Mouse (Mus musculus) embryonic facial prominence, embryonic 13.5 days (tissue): Measurements from ENCODE around the gene Gnat1. TPM values are rescaled to one million over a fixed set of nuclear protein-coding genes. Genes with fewer than 3 reads are reported as not detected.
"Not testable (repeated sequence)": the region's sequence is repeated elsewhere in the genome, so short reads cannot be mapped to it uniquely, and the experiment has no call there.

Experiments used
- ATAC-seq: fragments of 200-750 bp; cut with Nextera tagmentation; 2 replicates; pipeline ENCODE4 v1.8.0; 2017; ENCODE audit warnings: low read depth; ENCODE audit not compliant: insufficient number of reproducible peaks, insufficient read depth, low FRiP score, low TSS enrichment
- H3K27ac ChIP-seq: fragments of 300-500 bp; sonication (generic); 2 replicates; pipeline ENCODE4 v1.5.1; 2015; ENCODE audit warnings: moderate library complexity, mild to moderate bottlenecking, inconsistent platforms
- H3K27me3 ChIP-seq: fragments of 300-500 bp; sonication (generic); 2 replicates; pipeline ENCODE4 v1.6.1; 2015; ENCODE audit warnings: mild to moderate bottlenecking, inconsistent platforms
- H3K36me3 ChIP-seq: fragments of 300-500 bp; sonication (generic); 2 replicates; pipeline ENCODE4 v1.6.1; 2015; ENCODE audit warnings: mild to moderate bottlenecking, inconsistent platforms
- H3K4me1 ChIP-seq: fragments of 300-500 bp; sonication (generic); 2 replicates; pipeline ENCODE4 v1.6.1; 2015; ENCODE audit warnings: inconsistent platforms
- H3K4me2 ChIP-seq: fragments of 300-500 bp; sonication (generic); 2 replicates; pipeline ENCODE4 v1.6.1; 2015; ENCODE audit warnings: moderate library complexity, mild to moderate bottlenecking, inconsistent platforms
- H3K4me3 ChIP-seq: fragments of 300-500 bp; sonication (generic); 2 replicates; pipeline ENCODE4 v1.5.1; 2015; ENCODE audit warnings: mild to moderate bottlenecking, inconsistent platforms
- H3K9ac ChIP-seq: fragments of 300-500 bp; sonication (generic); 2 replicates; pipeline ENCODE4 v1.6.1; 2015; ENCODE audit warnings: mild to moderate bottlenecking, inconsistent platforms
- H3K9me3 ChIP-seq: fragments of 300-500 bp; sonication (generic); 2 replicates; pipeline ENCODE4 v1.6.1; 2016; ENCODE audit warnings: inconsistent platforms
- WGBS: fragments of 180-500 bp; shearing (Covaris S2); methylation state at CpG from one replicate; pipeline ENCODE4 v1.1.7; 2015; ENCODE audit warnings: mixed read lengths; 5-methylcytosine and 5-hydroxymethylcytosine counted together
- polyA plus RNA-seq: library from polyadenylated mRNA; unstranded; fragments of >200 nt; fragmentation: Nextera tagmentation; extraction: Ambion mirVana; gene quantifications from 2 replicates; pipeline ENCODE4 v1.2.1, GENCODE M21; 2015

Gnat1 gene
- polyA plus RNA-seq, 1 experiment from 2014 or later = 2.0 TPM

DNA sequence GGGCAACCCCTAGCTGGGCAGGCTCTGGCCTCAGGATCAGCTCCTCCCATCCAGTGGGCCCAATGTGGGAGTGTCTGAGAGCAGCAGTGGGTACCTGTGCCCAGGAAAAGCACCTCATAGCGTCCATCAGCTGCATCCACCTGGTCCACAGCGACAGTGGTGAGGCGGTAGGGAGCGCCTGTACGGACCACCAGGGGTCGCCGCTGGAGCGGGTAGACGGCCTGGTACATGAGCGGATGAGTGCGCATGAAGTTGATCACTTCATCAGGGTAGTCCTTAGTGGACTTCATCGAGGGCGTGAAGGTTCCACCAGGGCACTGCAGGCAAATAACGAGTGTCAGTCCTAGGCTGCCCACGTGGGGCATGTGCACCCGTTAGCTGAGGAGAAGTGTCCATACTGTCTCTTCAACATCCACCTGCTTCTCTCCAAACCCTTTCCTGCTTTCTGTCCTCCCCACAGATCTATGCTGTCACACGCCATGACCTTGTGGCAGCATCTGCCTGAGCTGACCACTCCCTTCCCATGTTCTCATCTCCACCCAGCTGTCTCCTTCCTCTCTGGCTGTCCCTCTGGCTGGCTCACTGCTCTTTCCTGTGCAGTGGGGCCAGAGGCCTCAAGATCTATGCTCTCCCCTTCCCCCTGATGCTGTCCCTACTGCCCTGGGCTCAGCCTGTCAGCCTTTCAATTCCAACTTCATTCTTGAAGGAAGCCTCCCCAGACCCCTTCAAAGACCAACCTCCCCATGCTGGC, 5.9 kb upstream of the Gnat1 start:
- 43% methylated on average over 17 of the region's 17 CpGs for WGBS
- H3K36me3 ChIP-seq = peaks cover 88% of the 10 kb centered on the region
- H3K4me1 ChIP-seq = 0 out of 2 replicates have a peak, but pooled peaks cover 3% of the 10 kb centered on the region
- 0 out of 2 replicates have a peak overlapping the region, but pooled peaks have one; percentile 1 for H3K27ac ChIP-seq
- H3K27me3 ChIP-seq = no peaks in the 10 kb centered on the region
- no peak overlapping the region for H3K9ac ChIP-seq
- peak; percentile 45; the same call in 1 of the 2 replicates for ATAC-seq
- H3K4me2 ChIP-seq = no peak overlapping the region
- H3K4me3 ChIP-seq = no peak overlapping the region
- H3K9me3 ChIP-seq = no peaks in the 10 kb centered on the region

DNA sequence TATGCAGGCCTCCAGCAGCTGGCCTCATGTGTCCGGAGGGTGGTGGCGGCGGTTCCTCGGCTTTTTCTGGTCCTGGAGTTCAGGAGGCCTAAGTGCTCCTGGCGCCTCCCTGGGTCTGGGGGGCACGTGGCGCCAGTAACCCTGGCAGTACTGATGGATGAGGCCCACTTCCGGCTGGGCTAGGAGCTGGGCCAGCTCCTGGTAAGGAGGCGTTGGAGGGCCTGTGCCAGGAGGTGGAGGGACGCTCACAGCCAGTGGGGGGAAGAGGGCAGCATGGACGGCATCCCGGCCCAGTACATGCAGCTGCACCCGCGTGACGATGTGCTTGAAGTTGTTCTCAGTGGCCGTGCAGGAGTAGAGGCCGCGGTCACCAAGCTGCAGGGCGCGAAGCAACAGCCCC, 2.9 kb upstream of the Gnat1 start:
- Histone ChIP-seq H3K36me3 (peaks cover 58% of the 10 kb centered on the region), H3K27me3 (peaks cover 5% of the 10 kb centered on the region), H3K27ac (no peak overlapping the region), H3K9ac (no peak overlapping the region), H3K4me2 (no peak overlapping the region), H3K4me3 (no peak overlapping the region), H3K4me1 (peaks cover 4% of the 10 kb centered on the region; the same call in 1 of the 2 replicates), H3K9me3 (no peaks in the 10 kb centered on the region)
- no peak for ATAC-seq
- 89% methylated on average over 20 of the region's 20 CpGs for WGBS

DNA sequence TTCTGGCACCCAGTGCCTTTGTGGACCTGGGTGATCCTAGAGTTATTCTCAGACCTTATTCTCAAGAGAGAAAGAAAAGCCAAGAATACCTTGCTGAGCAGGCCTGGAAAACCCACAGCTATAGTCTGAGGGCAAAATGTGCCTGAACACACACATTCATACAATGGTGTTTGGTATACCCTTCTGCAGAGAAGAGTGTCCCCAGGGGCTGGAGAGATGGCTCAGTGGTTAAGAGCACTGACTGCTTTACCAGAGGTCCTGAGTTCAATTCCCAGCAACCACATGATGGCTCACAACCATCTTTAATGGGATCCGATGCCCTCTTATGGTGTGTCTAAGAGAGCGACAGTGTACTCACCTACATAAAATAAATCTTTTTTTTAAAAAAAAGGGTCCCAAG, 651 bp downstream of the Gnat1 start:
- Histone ChIP-seq H3K36me3 (peaks cover 25% of the 10 kb centered on the region), H3K4me2 (no peak overlapping the region), H3K4me1 (peaks cover 23% of the 10 kb centered on the region), H3K4me3 (no peak overlapping the region), H3K27ac (no peak overlapping the region), H3K9ac (no peak overlapping the region), H3K27me3 (peaks cover 40% of the 10 kb centered on the region), H3K9me3 (no peaks in the 10 kb centered on the region)
- WGBS = 92% methylated on average over 2 of the region's 2 CpGs
- no peak for ATAC-seq

DNA sequence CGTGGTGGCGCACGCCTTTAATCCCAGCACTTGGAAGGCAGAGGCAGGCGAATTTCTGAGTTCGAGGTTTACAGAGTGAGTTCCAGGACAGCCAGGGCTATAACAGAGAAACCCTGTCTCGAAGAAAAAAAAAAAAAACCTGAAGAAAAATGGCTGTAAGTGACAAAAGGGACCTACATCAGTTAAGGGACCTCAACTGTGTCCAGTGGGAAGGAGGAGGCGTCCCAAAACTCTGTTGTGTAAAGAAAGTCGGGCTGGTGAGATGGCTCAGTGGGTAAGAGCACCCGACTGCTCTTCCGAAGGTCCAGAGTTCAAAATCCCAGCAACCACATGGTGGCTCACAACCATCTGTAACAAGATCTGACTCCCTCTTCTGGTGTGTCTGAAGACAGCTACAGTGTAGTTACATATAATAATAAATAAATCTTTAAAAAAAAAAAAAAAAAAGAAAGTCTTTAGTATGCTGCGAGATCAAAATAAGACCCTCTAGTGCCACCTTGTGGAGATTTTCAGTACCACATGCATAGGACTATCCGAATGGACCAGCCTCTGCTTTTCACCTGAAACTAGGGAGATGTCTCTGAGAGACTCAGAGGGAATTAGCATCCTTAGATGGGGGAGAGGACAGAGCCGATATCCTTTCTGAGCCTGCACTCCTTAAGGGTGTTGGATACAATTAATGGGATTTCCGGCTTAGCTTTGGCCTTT, 1.5 kb downstream of the Gnat1 start:
- not testable (repeated sequence) for H3K9me3 ChIP-seq, H3K4me2 ChIP-seq, H3K4me3 ChIP-seq, H3K9ac ChIP-seq, ATAC-seq, H3K27ac ChIP-seq
- Histone ChIP-seq H3K36me3 (peaks cover 16% of the 10 kb centered on the region), H3K4me1 (peaks cover 23% of the 10 kb centered on the region), H3K27me3 (peaks cover 42% of the 10 kb centered on the region)
- 39% methylated on average over 14 of the region's 14 CpGs for WGBS

DNA sequence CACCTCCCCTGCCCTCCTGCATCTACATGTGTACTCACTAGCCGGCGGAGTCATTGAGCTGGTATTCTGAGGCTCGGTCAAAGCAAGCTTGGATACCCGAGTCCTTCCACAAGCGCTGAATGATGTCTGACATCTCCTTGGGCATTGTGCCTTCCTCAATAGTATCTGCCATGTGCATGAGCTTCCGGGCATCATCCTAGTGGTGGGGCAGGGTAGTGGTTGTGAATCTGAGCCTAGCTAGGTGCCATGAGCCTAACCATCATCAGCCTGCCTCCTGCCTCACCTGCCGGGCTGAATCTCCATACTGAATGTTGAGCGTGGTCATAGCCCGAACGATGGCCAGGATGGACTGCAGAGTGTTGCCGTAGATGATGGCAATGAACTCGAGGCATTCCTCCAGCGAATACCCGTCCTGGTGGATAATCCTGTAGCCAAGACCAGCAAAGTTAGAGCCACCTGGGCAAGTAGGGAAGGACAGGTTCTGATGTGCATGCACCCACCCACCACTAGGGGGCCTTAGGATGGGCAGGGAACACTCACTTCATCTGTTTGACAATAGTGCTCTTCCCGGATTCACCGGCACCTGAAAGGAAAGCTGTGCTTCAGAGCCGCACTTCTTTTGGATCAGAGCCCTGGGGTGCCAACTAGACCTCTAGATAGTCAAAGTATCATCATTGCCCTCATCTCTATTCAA, 2.3 kb downstream of the Gnat1 start:
- no peak for ATAC-seq
- Histone ChIP-seq H3K27ac (no peak overlapping the region), H3K4me3 (peak overlapping the region; percentile 41; the same call in 1 of the 2 replicates), H3K4me1 (peaks cover 23% of the 10 kb centered on the region), H3K9me3 (no peaks in the 10 kb centered on the region), H3K27me3 (peaks cover 42% of the 10 kb centered on the region), H3K9ac (no peak overlapping the region), H3K36me3 (peaks cover 9% of the 10 kb centered on the region), H3K4me2 (peak overlapping the region; percentile 71)
- WGBS = 19% methylated on average over 17 of the region's 17 CpGs

DNA sequence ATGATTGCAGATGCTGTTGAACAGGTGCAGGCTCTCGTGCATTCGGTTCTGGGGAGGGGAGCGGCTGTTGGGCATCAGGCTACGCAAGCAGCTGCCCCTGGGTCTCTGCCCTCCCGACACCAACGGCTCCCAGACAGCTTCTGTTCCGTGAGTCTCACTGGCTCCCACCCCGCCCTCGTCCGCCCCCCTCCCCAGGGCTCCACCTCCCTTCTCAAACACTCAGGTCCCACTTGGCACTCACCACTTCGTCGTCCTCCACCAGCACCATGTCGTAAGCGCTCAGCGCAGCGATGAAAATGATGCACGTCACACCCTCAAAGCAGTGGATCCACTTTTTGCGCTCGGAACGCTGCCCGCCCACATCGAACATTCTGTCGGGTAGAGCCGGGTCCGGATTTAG, 3.2 kb downstream of the Gnat1 start:
- no peaks in the 10 kb centered on the region for H3K9me3 ChIP-seq
- H3K4me1 ChIP-seq = peaks cover 20% of the 10 kb centered on the region
- ATAC-seq = 0 out of 2 replicates have a peak, but pooled peaks have one; percentile 11
- 1% methylated on average over 25 of the region's 25 CpGs for WGBS
- H3K27ac ChIP-seq = no peak overlapping the region
- 0 out of 2 replicates have a peak, but pooled peaks cover 1% of the 10 kb centered on the region for H3K36me3 ChIP-seq
- peak overlapping the region; percentile 71 for H3K4me2 ChIP-seq
- peaks cover 42% of the 10 kb centered on the region for H3K27me3 ChIP-seq
- H3K9ac ChIP-seq = peak overlapping the region; percentile 61
- H3K4me3 ChIP-seq = peak overlapping the region; percentile 41

DNA sequence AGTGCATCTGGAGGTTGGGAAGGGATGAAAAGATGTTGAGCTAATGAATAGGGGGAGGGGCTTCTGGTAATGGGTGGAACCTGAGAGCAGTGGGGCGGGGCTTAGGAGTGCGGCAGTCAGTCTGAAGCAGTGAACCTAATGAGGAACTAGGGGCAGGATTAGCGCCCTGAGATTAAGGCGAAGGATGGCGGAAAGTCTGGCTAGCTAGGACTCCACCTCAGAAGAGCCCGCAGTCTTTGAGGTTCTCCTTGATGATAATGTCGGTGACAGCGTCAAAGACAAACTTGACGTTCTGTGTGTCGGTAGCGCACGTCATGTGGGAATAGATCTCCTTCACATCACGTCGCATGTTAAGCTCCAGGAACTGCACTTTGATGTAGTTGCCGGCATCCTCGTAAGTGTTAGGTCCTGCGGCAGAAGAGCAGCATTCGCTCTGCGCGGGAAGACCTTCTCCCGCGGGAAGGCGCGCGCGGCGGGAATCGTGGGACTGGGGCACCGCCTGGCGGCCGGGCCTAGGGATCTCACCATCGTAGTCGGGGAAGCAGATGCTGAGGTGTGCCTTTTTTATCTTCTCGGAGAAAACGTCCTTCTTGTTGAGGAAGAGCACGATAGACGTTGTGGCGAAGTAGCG, 3.7 kb downstream of the Gnat1 start:
- Histone ChIP-seq H3K36me3 (no peaks in the 10 kb centered on the region), H3K4me3 (peak overlapping the region; percentile 41), H3K9me3 (no peaks in the 10 kb centered on the region), H3K4me2 (peak overlapping the region; percentile 71), H3K4me1 (peaks cover 20% of the 10 kb centered on the region), H3K27me3 (peaks cover 42% of the 10 kb centered on the region), H3K9ac (peak overlapping the region; percentile 61), H3K27ac (no peak overlapping the region)
- WGBS = under 1% methylated on average over 39 of the region's 39 CpGs
- ATAC-seq = peak; percentile 39; the same call in 1 of the 2 replicates

DNA sequence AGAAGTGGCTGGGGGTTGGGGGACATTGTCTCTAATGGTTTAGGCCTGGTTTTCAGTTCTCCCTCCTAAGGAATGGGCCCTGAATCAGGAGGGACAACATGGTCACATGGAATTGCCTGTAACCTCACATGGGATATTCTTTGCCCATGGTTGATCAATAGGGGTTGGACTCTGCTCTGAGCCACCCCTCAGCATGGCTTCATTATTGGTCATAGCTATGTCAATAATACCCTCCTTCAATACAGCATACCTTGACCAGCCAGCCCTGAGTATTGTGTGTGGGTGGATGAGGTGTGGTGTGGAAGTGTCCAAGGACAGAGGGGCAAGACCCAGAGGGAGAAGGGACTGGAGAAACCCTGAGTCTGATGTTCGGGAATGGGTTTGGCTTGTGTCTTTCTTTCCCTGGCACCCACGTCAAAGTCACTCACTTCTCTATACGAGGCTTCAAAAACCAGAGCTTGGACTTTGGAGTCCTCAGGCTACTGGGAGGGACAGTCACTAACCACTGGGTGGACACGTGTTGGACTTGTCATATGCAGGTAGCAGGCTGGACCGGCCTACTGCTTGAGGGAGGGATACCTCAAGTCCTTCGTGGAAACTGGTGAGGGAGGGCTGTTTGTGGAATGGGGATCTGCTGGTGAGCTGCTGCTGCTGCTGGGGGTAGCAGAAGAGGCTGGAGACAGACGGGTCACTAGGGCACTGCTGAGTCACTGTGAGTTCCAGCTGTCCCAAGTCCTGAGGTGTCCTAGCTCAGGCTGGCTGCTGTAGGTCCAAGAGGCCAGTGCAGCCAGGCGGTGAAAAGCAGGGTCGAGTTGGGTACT, 4.7 kb downstream of the Gnat1 start:
- Histone ChIP-seq H3K4me1 (peaks cover 20% of the 10 kb centered on the region), H3K9me3 (no peaks in the 10 kb centered on the region), H3K9ac (no peak overlapping the region), H3K4me2 (no peak overlapping the region), H3K4me3 (no peak overlapping the region), H3K36me3 (no peaks in the 10 kb centered on the region), H3K27ac (no peak overlapping the region), H3K27me3 (peaks cover 42% of the 10 kb centered on the region)
- whole genome bisulfite sequencing = 58% methylated on average over 9 of the region's 9 CpGs
- ATAC-seq = no peak

DNA sequence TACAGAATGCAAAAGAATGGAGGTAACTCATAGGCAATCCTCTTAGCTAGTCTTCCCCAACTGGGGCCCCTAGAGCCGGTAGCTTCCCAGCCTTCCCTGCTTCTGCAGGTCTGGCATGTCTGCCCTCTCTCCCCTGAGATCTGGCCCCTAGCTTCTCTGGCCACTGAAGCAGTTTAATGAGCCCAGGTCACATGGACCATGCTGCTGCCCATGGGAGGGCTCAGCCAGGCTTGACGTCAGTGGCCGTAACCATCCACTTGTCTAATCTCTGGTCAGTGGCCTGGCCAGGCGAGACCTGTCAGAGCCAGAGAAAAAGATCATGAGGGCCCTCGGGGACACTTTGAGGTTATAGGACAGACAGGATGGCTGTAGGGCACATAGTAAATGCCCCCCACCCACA, 9.3 kb downstream of the Gnat1 start:
- Histone ChIP-seq H3K27ac (no peak overlapping the region), H3K36me3 (no peaks in the 10 kb centered on the region), H3K9me3 (no peaks in the 10 kb centered on the region), H3K4me2 (no peak overlapping the region), H3K27me3 (peaks cover 40% of the 10 kb centered on the region), H3K4me1 (peaks cover 26% of the 10 kb centered on the region), H3K9ac (no peak overlapping the region), H3K4me3 (no peak overlapping the region)
- 61% methylated on average over 5 of the region's 5 CpGs for WGBS
- ATAC-seq = no peak

DNA sequence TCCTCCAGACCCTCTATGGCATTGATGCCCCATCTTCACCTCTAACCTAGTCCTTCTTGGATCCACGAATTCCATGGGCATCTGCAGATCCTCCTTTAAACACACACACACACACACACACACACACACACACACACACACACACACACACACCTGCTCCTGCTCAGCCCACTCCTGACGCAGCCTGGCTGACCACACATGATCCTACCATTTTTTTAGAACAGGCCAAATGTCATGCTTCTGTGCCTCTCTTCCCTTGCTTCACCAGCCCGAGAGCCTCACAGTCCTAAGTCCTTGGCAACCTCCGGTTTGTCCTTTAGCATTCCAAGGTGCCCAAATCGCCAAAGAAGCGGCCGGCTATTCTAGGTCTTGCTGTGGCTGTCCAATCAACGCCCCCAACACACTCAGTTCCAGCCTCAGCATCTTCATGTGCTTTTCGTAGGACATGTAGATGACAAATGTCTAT, 10.0 kb downstream of the Gnat1 start, which contains the start of gene Slc38a3:
TSS of gene Slc38a3 (minus strand) at position 51 of the 466 bp plus-strand sequence.
- Histone ChIP-seq H3K36me3 (no peaks in the 10 kb centered on the region), H3K9me3 (no peaks in the 10 kb centered on the region), H3K27ac (no peak within 1 kb of the TSS), H3K27me3 (peaks cover 38% of the 10 kb centered on the region), H3K9ac (no peak within 1 kb of the TSS), H3K4me2 (no peak within 1 kb of the TSS), H3K4me3 (no peak within 1 kb of the TSS), H3K4me1 (peaks cover 26% of the 10 kb centered on the region)
- ATAC-seq = no peak
- 85% methylated on average over 9 of the region's 9 CpGs for WGBS
